Mouse (Mus musculus): ENCODE measurements around the gene Cdca5. TPM values are rescaled to one million over a fixed set of nuclear protein-coding genes. Genes with fewer than 3 reads are reported as not detected.
A peak's percentile ranks its signal among the peaks of the same experiment; 100 is the strongest.

The Cdca5 gene
- polyA plus RNA-seq, 1 experiment, result 33.0 TPM

DNA sequence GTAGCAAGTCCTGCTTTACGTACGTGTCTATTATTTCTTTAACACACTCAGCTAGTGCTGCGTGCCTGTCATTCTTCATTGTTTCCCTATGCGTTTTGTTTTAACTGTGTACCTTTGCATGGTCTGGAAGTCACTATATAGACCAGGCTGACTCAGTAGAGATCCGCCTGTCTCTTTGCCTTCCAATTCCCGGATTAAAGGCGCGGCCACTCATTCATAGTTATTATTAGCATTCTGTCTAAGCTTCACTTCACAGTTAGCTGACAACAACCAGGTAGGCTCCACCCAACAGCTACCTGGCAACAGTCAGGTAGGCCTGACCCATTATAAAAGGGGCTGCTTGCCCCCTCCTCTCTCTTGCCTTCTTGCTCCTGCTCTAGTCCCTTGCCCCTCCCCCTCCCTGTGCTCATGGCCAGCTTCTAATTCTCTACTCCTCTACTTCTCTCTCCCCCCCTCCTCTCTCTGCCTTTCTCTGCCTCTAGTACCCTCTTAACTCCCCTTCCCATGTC, 33.9 kb downstream of the Cdca5 start:
- Histone ChIP-seq H3K79me3 (ENCODE audit: low read depth) (peaks cover 16% of the 10 kb centered on the region), H3K36me3 (ENCODE audit: control insufficient read depth, insufficient read depth) (peaks cover 27% of the 10 kb centered on the region), H3ac (ENCODE audit: control insufficient read depth, insufficient read length, low read depth) (peak overlapping the region; percentile 38), H3K27me3 (ENCODE audit: control insufficient read depth, insufficient read depth, insufficient read length) (no peaks in the 10 kb centered on the region), H3K79me2 (ENCODE audit: control insufficient read depth, insufficient read depth) (peaks cover 27% of the 10 kb centered on the region), H3K4me3 (ENCODE audit: insufficient read depth, poor library complexity, severe bottlenecking) (peak overlapping the region; percentile 74)
- TF ChIP-seq FOSL1 (IDR thresholded peaks at IDR 0.05; ENCODE audit: insufficient read depth, low read length, poor library complexity, severe bottlenecking), result no peak

DNA sequence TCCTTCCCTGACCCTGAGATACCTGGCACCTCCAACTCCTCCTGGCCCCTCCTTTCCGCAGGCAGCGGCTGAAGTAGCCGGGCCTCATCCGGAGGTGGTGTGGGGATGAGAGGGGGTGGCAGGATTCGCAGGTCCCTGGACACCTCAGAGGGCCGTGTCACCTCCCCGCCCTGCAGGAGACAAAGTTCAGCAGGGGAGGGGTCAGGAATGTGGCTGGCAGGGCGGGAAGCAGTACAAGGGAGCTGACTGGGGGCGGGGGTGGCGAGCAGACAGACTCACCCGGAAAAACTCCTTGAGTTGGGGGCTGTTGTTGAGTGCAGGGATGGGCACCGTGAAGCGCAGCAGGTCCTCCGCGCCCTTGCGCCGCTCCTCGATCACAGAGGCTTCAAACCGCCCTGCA, 37.0 kb downstream of the Cdca5 start:
- no peaks in the 10 kb centered on the region for H3K27me3 ChIP-seq (ENCODE audit: control insufficient read depth, insufficient read depth, insufficient read length)
- peaks cover 9% of the 10 kb centered on the region for H3K79me3 ChIP-seq (ENCODE audit: low read depth)
- H3K36me3 ChIP-seq (ENCODE audit: control insufficient read depth, insufficient read depth), result peaks cover 8% of the 10 kb centered on the region
- TF ChIP-seq CTCF (IDR thresholded peaks at IDR 0.05; ENCODE audit: control insufficient read depth, insufficient read depth, insufficient read length) (no peak), MYOD1 (IDR thresholded peaks at IDR 0.05; ENCODE audit: control insufficient read depth, insufficient read length, low read depth) (no peak), MYOG (IDR thresholded peaks at IDR 0.05; ENCODE audit: control insufficient read depth, extremely low read depth, insufficient read length) (no peak), USF1 (IDR thresholded peaks at IDR 0.05; ENCODE audit: low read depth) (no peak), FOSL1 (IDR thresholded peaks at IDR 0.05; ENCODE audit: insufficient read depth, low read length, poor library complexity, severe bottlenecking) (no peak), MAX (IDR thresholded peaks at IDR 0.05) (no peak), CEBPB (IDR thresholded peaks at IDR 0.05; ENCODE audit: low read depth) (no peak)
- no peak overlapping the region for H3K4me3 ChIP-seq (ENCODE audit: insufficient read depth, poor library complexity, severe bottlenecking)
- peaks cover 12% of the 10 kb centered on the region for H3K79me2 ChIP-seq (ENCODE audit: control insufficient read depth, insufficient read depth)
- H3ac ChIP-seq (ENCODE audit: control insufficient read depth, insufficient read length, low read depth), result no peak overlapping the region

DNA sequence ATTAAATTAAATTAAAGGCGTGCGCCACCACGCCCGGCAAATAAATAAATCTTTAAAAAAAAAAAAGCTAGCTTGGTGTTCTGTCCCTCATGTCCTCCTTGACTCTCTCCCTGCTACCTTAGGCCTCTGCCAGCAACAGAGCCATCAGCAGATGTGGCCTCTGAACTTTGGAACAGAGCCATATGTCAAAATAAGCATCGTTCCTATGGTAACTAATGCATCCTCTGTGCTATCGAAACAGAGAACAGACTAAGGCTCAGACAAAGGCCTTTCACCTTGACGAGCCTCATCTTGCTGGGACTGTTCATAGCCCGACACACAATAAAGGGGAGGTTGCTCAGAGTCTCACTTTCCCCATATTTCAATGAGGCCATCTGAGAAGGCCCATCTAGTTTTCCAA, 38.5 kb downstream of the Cdca5 start:
- H3K79me3 ChIP-seq (ENCODE audit: low read depth), result no peaks in the 10 kb centered on the region
- no peaks in the 10 kb centered on the region for H3K79me2 ChIP-seq (ENCODE audit: control insufficient read depth, insufficient read depth)
- no peak overlapping the region for H3ac ChIP-seq (ENCODE audit: control insufficient read depth, insufficient read length, low read depth)
- no peaks in the 10 kb centered on the region for H3K27me3 ChIP-seq (ENCODE audit: control insufficient read depth, insufficient read depth, insufficient read length)
- peaks cover 8% of the 10 kb centered on the region for H3K36me3 ChIP-seq (ENCODE audit: control insufficient read depth, insufficient read depth)
- TF ChIP-seq MAX (IDR thresholded peaks at IDR 0.05), result no peak
- no peak for TF ChIP-seq CTCF (IDR thresholded peaks at IDR 0.05; ENCODE audit: control insufficient read depth, insufficient read depth, insufficient read length)
- TF ChIP-seq CEBPB (IDR thresholded peaks at IDR 0.05; ENCODE audit: low read depth), result no peak
- H3K4me3 ChIP-seq (ENCODE audit: insufficient read depth, poor library complexity, severe bottlenecking), result no peak overlapping the region

DNA sequence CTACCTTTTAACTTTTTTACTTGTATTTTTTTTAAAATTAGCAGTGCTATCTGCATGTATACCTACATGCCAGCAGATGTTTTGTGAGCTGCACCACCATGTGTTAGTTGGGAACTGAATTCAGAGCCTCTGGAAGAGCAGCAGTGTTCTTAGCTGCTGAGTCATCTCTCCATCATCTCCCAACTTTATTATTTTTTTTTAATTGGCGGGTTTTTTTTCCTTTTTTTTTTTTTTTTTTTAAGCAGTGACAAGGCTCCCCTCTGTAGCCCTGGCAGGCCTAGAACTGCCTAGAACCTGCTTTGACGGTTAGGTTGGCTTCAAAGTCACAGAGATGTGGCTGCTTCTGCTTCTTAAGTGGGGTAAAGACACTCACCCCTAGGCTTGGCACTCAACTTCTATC, 40.1 kb downstream of the Cdca5 start:
- Histone ChIP-seq H3K79me2 (ENCODE audit: control insufficient read depth, insufficient read depth) (no peaks in the 10 kb centered on the region), H3K4me3 (ENCODE audit: insufficient read depth, poor library complexity, severe bottlenecking) (no peak overlapping the region), H3K36me3 (ENCODE audit: control insufficient read depth, insufficient read depth) (peaks cover 8% of the 10 kb centered on the region), H3K27me3 (ENCODE audit: control insufficient read depth, insufficient read depth, insufficient read length) (no peaks in the 10 kb centered on the region), H3ac (ENCODE audit: control insufficient read depth, insufficient read length, low read depth) (no peak overlapping the region), H3K79me3 (ENCODE audit: low read depth) (no peaks in the 10 kb centered on the region)
- TF ChIP-seq MYOD1 (IDR thresholded peaks at IDR 0.05; ENCODE audit: control insufficient read depth, insufficient read length, low read depth) (no peak), CEBPB (IDR thresholded peaks at IDR 0.05; ENCODE audit: low read depth) (no peak), MYOG (IDR thresholded peaks at IDR 0.05; ENCODE audit: control insufficient read depth, extremely low read depth, insufficient read length) (no peak), CTCF (IDR thresholded peaks at IDR 0.05; ENCODE audit: control insufficient read depth, insufficient read depth, insufficient read length) (no peak), USF1 (IDR thresholded peaks at IDR 0.05; ENCODE audit: low read depth) (no peak), FOSL1 (IDR thresholded peaks at IDR 0.05; ENCODE audit: insufficient read depth, low read length, poor library complexity, severe bottlenecking) (no peak), MAX (IDR thresholded peaks at IDR 0.05) (no peak)

DNA sequence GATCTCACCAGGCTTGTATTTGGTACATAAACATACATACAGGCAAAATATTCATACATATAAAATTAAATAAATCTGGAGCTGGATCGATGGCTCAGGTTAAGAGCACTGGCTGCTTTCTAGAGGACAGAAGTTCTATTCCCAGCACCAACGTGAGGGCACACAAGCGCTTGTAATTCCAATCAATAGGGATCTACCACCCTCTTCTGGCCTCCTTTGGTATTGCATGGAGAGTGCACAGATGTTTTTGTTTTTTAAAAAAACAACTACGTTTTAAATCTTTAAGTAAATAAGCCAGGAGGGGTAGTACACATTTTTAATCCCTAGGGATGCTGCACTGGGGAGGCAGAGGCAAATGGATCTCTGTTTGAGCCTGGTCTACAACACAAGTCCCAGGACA, 41.5 kb downstream of the Cdca5 start:
- no peak for TF ChIP-seq MYOG (IDR thresholded peaks at IDR 0.05; ENCODE audit: control insufficient read depth, extremely low read depth, insufficient read length)
- TF ChIP-seq CTCF (IDR thresholded peaks at IDR 0.05; ENCODE audit: control insufficient read depth, insufficient read depth, insufficient read length), result peak; percentile 29
- H3K36me3 ChIP-seq (ENCODE audit: control insufficient read depth, insufficient read depth), result peaks cover 8% of the 10 kb centered on the region
- H3ac ChIP-seq (ENCODE audit: control insufficient read depth, insufficient read length, low read depth), result no peak overlapping the region
- H3K79me2 ChIP-seq (ENCODE audit: control insufficient read depth, insufficient read depth), result no peaks in the 10 kb centered on the region
- no peaks in the 10 kb centered on the region for H3K79me3 ChIP-seq (ENCODE audit: low read depth)
- H3K4me3 ChIP-seq (ENCODE audit: insufficient read depth, poor library complexity, severe bottlenecking), result no peak overlapping the region
- H3K27me3 ChIP-seq (ENCODE audit: control insufficient read depth, insufficient read depth, insufficient read length), result no peaks in the 10 kb centered on the region

DNA sequence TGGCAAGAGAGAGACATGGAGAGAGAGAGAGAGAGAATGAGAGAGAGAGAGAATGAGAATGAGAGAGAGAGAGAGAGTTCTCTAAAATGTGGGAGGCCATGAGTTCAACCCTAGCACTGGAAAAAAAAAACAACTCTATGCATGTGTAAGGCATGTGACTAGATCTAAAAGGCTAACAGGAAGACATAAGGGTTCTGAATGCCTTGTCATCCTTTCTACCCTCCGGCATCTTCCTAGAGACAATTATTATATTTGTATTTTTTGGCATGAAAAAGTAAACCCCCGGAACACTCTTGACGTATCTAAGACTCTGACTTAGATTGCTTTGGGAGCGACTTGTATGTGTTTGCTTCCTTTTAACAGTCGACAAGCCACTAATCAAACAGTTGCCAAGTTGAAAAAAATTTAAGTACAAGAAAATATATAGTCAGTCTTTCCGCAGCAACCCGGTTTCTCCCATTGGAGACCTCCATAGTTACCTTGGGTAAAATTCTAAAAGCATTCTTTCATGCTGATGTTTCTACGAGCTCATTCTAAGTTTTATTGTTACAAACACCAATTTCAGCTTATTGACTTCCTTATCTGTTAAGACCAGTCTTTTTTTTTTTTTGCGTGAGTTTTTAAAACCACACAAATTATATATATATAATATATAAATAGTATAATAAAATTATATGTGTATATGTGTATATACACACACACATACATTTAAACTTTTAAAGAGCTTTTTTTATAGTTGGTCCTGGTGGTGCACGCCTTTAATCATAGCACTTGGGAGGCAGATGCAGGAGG, 42.2 kb downstream of the Cdca5 start:
- Histone ChIP-seq H3K79me2 (ENCODE audit: control insufficient read depth, insufficient read depth) (no peaks in the 10 kb centered on the region), H3K4me3 (ENCODE audit: insufficient read depth, poor library complexity, severe bottlenecking) (peak overlapping the region; percentile 41), H3K36me3 (ENCODE audit: control insufficient read depth, insufficient read depth) (peaks cover 8% of the 10 kb centered on the region), H3ac (ENCODE audit: control insufficient read depth, insufficient read length, low read depth) (peak overlapping the region; percentile 58), H3K79me3 (ENCODE audit: low read depth) (no peaks in the 10 kb centered on the region), H3K27me3 (ENCODE audit: control insufficient read depth, insufficient read depth, insufficient read length) (no peaks in the 10 kb centered on the region)
- no peak for TF ChIP-seq CTCF (IDR thresholded peaks at IDR 0.05; ENCODE audit: control insufficient read depth, insufficient read depth, insufficient read length)
- no peak for TF ChIP-seq USF1 (IDR thresholded peaks at IDR 0.05; ENCODE audit: low read depth)
- TF ChIP-seq FOSL1 (IDR thresholded peaks at IDR 0.05; ENCODE audit: insufficient read depth, low read length, poor library complexity, severe bottlenecking), result no peak
- no peak for TF ChIP-seq MAX (IDR thresholded peaks at IDR 0.05)
- TF ChIP-seq MYOG (IDR thresholded peaks at IDR 0.05; ENCODE audit: control insufficient read depth, extremely low read depth, insufficient read length), result no peak
- TF ChIP-seq MYOD1 (IDR thresholded peaks at IDR 0.05; ENCODE audit: control insufficient read depth, insufficient read length, low read depth), result no peak
- no peak for TF ChIP-seq CEBPB (IDR thresholded peaks at IDR 0.05; ENCODE audit: low read depth)

Data from C2C12 (cell line).